Mouse (Mus musculus): Measurements from ENCODE around the gene Alppl2. TPM values are rescaled to one million over a fixed set of nuclear protein-coding genes. Genes with fewer than 3 reads are reported as not detected.
A peak's percentile ranks its signal among the peaks of the same experiment; 100 is the strongest.

Gene Alppl2
- polyA plus RNA-seq, 1 experiment: 0.53 TPM

- TF ChIP-seq POLR2A (IDR thresholded peaks at IDR 0.05; ENCODE audit: control insufficient read depth, extremely low read depth, insufficient read depth, low read length, poor library complexity) (no peak), CTCF (IDR thresholded peaks at IDR 0.05; ENCODE audit: borderline replicate concordance, control insufficient read depth, extremely low read depth, insufficient read depth, low read length, poor library complexity) (no peak)
- 82% methylated on average over 8 of the region's 8 CpGs for WGBS
- H3K36me3 ChIP-seq (ENCODE audit: control insufficient read depth, insufficient read depth, low read length): no peaks in the 10 kb centered on the region
- peaks cover 2% of the 10 kb centered on the region; the same call in 1 of the 2 replicates for H3K4me1 ChIP-seq (replicated peaks; ENCODE audit: control insufficient read depth, insufficient read depth, low read length)
- no peak overlapping the region for H3K4me3 ChIP-seq (ENCODE audit: control insufficient read depth, insufficient read depth, low read length)
- H3K27ac ChIP-seq (ENCODE audit: control insufficient read depth, insufficient read depth, low read length): no peak overlapping the region
- H3K27me3 ChIP-seq (ENCODE audit: control insufficient read depth, insufficient read depth, low read length): no peaks in the 10 kb centered on the region
- DNase-seq: no peak
Measured at GRCm38 (mm10) chr1:87095642-87096041, 5.9 kb upstream of the Alppl2 start.

GRCm38 (mm10) chr1:87089251-87089650 lies 477 bp downstream of the Alppl2 start:
- no peak overlapping the region for H3K4me3 ChIP-seq (ENCODE audit: control insufficient read depth, insufficient read depth, low read length)
- TF ChIP-seq POLR2A (IDR thresholded peaks at IDR 0.05; ENCODE audit: control insufficient read depth, extremely low read depth, insufficient read depth, low read length, poor library complexity) (no peak), CTCF (IDR thresholded peaks at IDR 0.05; ENCODE audit: borderline replicate concordance, control insufficient read depth, extremely low read depth, insufficient read depth, low read length, poor library complexity) (no peak)
- no peak for DNase-seq
- no peaks in the 10 kb centered on the region for H3K4me1 ChIP-seq (replicated peaks; ENCODE audit: control insufficient read depth, insufficient read depth, low read length)
- no peak overlapping the region for H3K27ac ChIP-seq (ENCODE audit: control insufficient read depth, insufficient read depth, low read length)
- WGBS: 95% methylated on average over 11 of the region's 11 CpGs
- H3K27me3 ChIP-seq (ENCODE audit: control insufficient read depth, insufficient read depth, low read length): no peaks in the 10 kb centered on the region
- H3K36me3 ChIP-seq (ENCODE audit: control insufficient read depth, insufficient read depth, low read length): no peaks in the 10 kb centered on the region

- no peak overlapping the region for H3K4me3 ChIP-seq (ENCODE audit: control insufficient read depth, insufficient read depth, low read length)
- H3K4me1 ChIP-seq (replicated peaks; ENCODE audit: control insufficient read depth, insufficient read depth, low read length): no peaks in the 10 kb centered on the region
- WGBS: 84% methylated on average over 17 of the region's 17 CpGs
- no peak for DNase-seq
- H3K36me3 ChIP-seq (ENCODE audit: control insufficient read depth, insufficient read depth, low read length): no peaks in the 10 kb centered on the region
- TF ChIP-seq POLR2A (IDR thresholded peaks at IDR 0.05; ENCODE audit: control insufficient read depth, extremely low read depth, insufficient read depth, low read length, poor library complexity) (no peak), CTCF (IDR thresholded peaks at IDR 0.05; ENCODE audit: borderline replicate concordance, control insufficient read depth, extremely low read depth, insufficient read depth, low read length, poor library complexity) (no peak)
- H3K27ac ChIP-seq (ENCODE audit: control insufficient read depth, insufficient read depth, low read length): no peak overlapping the region
- no peaks in the 10 kb centered on the region for H3K27me3 ChIP-seq (ENCODE audit: control insufficient read depth, insufficient read depth, low read length)
Measured at GRCm38 (mm10) chr1:87086964-87087363, 2.8 kb downstream of the Alppl2 start.

- WGBS: 83% methylated on average over 4 of the region's 4 CpGs
- H3K36me3 ChIP-seq (ENCODE audit: control insufficient read depth, insufficient read depth, low read length): no peaks in the 10 kb centered on the region
- no peak overlapping the region for H3K27ac ChIP-seq (ENCODE audit: control insufficient read depth, insufficient read depth, low read length)
- no peaks in the 10 kb centered on the region for H3K27me3 ChIP-seq (ENCODE audit: control insufficient read depth, insufficient read depth, low read length)
- no peaks in the 10 kb centered on the region for H3K4me1 ChIP-seq (replicated peaks; ENCODE audit: control insufficient read depth, insufficient read depth, low read length)
- no peak overlapping the region for H3K4me3 ChIP-seq (ENCODE audit: control insufficient read depth, insufficient read depth, low read length)
- DNase-seq: no peak
- TF ChIP-seq CTCF (IDR thresholded peaks at IDR 0.05; ENCODE audit: borderline replicate concordance, control insufficient read depth, extremely low read depth, insufficient read depth, low read length, poor library complexity) (no peak), POLR2A (IDR thresholded peaks at IDR 0.05; ENCODE audit: control insufficient read depth, extremely low read depth, insufficient read depth, low read length, poor library complexity) (no peak)
Measured at GRCm38 (mm10) chr1:87086196-87086595, 3.5 kb downstream of the Alppl2 start.

GRCm38 (mm10) chr1:87073776-87074175 lies 16.0 kb downstream of the Alppl2 start:
- no peaks in the 10 kb centered on the region for H3K4me1 ChIP-seq (replicated peaks; ENCODE audit: control insufficient read depth, insufficient read depth, low read length)

GRCm38 (mm10) chr1:87070720-87071119 lies 19.0 kb downstream of the Alppl2 start:
- TF ChIP-seq POLR2A (IDR thresholded peaks at IDR 0.05; ENCODE audit: control insufficient read depth, extremely low read depth, insufficient read depth, low read length, poor library complexity) (no peak), CTCF (IDR thresholded peaks at IDR 0.05; ENCODE audit: borderline replicate concordance, control insufficient read depth, extremely low read depth, insufficient read depth, low read length, poor library complexity) (peak; percentile 80; the same call in 1 of the 2 replicates)
- peak; percentile 49 for DNase-seq
- Histone ChIP-seq H3K27ac (ENCODE audit: control insufficient read depth, insufficient read depth, low read length) (no peak overlapping the region), H3K4me3 (ENCODE audit: control insufficient read depth, insufficient read depth, low read length) (no peak overlapping the region), H3K27me3 (ENCODE audit: control insufficient read depth, insufficient read depth, low read length) (no peaks in the 10 kb centered on the region), H3K4me1 (replicated peaks; ENCODE audit: control insufficient read depth, insufficient read depth, low read length) (no peaks in the 10 kb centered on the region), H3K36me3 (ENCODE audit: control insufficient read depth, insufficient read depth, low read length) (no peaks in the 10 kb centered on the region)
- 53% methylated on average over 16 of the region's 16 CpGs for WGBS

More at GRCm38 (mm10) chr1:87073776-87074175, 16.0 kb downstream of the Alppl2 start:
- no peaks in the 10 kb centered on the region for H3K36me3 ChIP-seq (ENCODE audit: control insufficient read depth, insufficient read depth, low read length)
- H3K27me3 ChIP-seq (ENCODE audit: control insufficient read depth, insufficient read depth, low read length): no peaks in the 10 kb centered on the region
- H3K4me3 ChIP-seq (ENCODE audit: control insufficient read depth, insufficient read depth, low read length): no peak overlapping the region
- no peak for DNase-seq
- WGBS: 91% methylated on average over 8 of the region's 8 CpGs
- TF ChIP-seq CTCF (IDR thresholded peaks at IDR 0.05; ENCODE audit: borderline replicate concordance, control insufficient read depth, extremely low read depth, insufficient read depth, low read length, poor library complexity) (no peak), POLR2A (IDR thresholded peaks at IDR 0.05; ENCODE audit: control insufficient read depth, extremely low read depth, insufficient read depth, low read length, poor library complexity) (no peak)
- no peak overlapping the region for H3K27ac ChIP-seq (ENCODE audit: control insufficient read depth, insufficient read depth, low read length)

GRCm38 (mm10) chr1:87060913-87061312 lies 28.8 kb downstream of the Alppl2 start:
- TF ChIP-seq CTCF (IDR thresholded peaks at IDR 0.05; ENCODE audit: borderline replicate concordance, control insufficient read depth, extremely low read depth, insufficient read depth, low read length, poor library complexity) (no peak), POLR2A (IDR thresholded peaks at IDR 0.05; ENCODE audit: control insufficient read depth, extremely low read depth, insufficient read depth, low read length, poor library complexity) (no peak)
- no peak overlapping the region for H3K4me3 ChIP-seq (ENCODE audit: control insufficient read depth, insufficient read depth, low read length)
- no peak for DNase-seq
- no peaks in the 10 kb centered on the region for H3K4me1 ChIP-seq (replicated peaks; ENCODE audit: control insufficient read depth, insufficient read depth, low read length)
- H3K27me3 ChIP-seq (ENCODE audit: control insufficient read depth, insufficient read depth, low read length): no peaks in the 10 kb centered on the region
- H3K36me3 ChIP-seq (ENCODE audit: control insufficient read depth, insufficient read depth, low read length): no peaks in the 10 kb centered on the region
- no peak overlapping the region for H3K27ac ChIP-seq (ENCODE audit: control insufficient read depth, insufficient read depth, low read length)
